Mouse (Mus musculus) liver (tissue): ENCODE data around the gene Sdr39u1.

Source experiments
- DNase-seq: peaks from one replicate; pipeline ENCODE4 v3.0.0-alpha.2; 2020; ENCODE audit warnings: mixed read lengths

The Sdr39u1 gene

DNA sequence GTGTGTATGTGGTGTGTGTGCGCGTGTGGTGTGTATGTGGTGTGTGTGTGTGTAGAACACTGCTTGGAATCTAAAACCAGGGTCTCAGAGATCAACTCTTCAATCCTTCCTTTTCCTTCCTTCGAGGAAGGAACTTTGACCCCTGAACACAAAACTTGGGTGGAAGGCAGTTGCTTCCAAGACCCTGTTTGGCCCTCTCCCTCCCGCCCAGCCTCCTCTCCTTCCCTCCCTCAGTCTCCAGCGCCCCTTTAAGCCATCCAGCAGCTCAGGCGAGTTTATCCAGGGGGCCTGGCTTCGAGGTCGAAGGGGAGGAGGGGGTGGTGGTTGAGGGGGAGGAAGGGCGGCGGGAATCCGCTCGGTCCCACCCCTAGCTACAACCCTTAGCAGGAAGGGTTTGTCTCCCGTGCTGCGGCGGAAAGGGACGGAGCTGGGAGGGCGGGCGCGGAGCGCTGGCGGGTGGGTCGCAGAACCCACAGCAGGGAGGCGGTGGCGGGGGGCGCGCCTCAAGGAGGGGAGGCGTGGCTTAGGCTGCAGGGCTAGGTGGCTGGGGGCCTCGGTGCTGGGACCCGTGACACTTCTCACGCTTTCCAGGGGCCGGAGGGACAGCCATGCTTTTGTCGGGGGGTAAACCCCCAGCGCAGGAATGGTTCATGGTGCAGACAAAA is 46.3 kb downstream of the Sdr39u1 start, which contains the start of gene Nynrin:
Gene Nynrin, plus strand, starts transcription at position 390 of the 665 bp plus-strand sequence.
- peak; percentile 80 for DNase-seq

- peak; percentile 53 for DNase-seq
Measured at GRCm38 (mm10) chr14:55852646-55853551, 47.2 kb downstream of the Sdr39u1 start.

DNA sequence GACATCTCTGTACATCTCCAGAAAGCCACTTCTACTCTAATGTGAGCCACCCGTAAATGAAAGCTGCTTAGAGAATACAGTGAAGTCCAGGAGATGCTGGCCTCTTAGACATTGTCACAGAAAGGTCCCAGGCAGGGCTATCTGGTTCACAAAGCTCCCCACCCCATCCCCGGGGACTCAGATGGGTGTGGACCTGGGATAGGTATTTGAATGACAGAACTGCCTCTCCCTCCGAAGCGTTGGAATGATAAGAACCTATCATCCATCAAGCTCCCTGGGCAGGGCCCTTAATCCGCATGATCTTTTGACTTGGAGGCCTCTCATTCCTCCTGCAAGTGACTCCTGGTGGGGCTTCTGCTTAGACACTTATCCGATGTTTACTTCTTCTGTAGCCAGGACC is 49.2 kb downstream of the Sdr39u1 start:
- DNase-seq: no peak
